Mouse (Mus musculus): ENCODE measurements around the gene Clpp.

Gene Clpp

GRCm38 (mm10) chr17:57031661-57032420 is 41.7 kb downstream of the Clpp start:
- peak; percentile 100 for DNase-seq

GRCm38 (mm10) chr17:57032854-57033253 is 42.7 kb downstream of the Clpp start:
- DNase-seq: no peak

GRCm38 (mm10) chr17:57038978-57039377 is 48.9 kb downstream of the Clpp start:
- DNase-seq: no peak

GRCm38 (mm10) chr17:57041554-57041953 is 51.4 kb downstream of the Clpp start, which contains the start of gene Slc25a41:
Gene Slc25a41, minus strand, starts transcription at chr17:57041654.
- DNase-seq: no peak

All from lung, postnatal 4 days (tissue).